Mouse (Mus musculus): ENCODE data around the gene Atp8b3. TPM values are rescaled to one million over a fixed set of nuclear protein-coding genes. Genes with fewer than 3 reads are reported as not detected.

Atp8b3 gene
- total RNA-seq (2015) (not detected in 2 replicates), total RNA-seq (2017) (not detected in 2 replicates)

DNA sequence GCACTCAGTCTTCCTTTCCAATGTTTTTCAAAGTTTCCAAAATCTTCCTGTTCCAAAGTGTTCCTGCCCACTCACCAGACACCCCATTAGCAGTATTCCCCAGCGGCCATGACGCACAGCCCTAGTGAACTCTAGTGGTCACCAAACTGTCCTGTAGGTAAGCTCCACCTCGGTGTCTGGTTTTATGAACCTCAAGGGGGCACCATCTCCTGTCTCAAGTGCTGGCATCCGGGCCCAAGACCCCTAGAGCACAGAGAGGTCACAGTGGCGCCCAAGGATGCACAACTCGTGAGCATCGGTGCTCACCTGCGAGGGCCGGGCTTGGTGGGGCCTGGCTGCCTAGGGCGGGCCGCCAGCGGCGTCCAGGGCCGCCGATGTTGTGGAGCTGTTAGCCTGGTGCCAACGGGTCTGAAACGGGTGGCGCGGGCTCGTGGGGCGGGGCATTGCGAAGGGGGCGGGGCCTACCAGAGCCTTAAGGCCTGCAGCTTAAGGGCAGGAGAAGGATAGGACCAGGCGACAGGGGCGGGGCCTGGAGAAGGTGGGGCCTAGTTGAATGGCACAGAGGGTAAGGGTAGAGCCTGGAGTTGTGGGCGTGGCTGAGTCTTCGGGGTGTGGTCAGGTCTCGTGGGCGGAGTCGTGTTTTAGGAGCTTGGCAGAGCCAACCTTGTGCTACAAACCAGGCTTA lies at the start of gene Atp8b3:
Gene Atp8b3 (minus strand): TSS at position 415 of the 685 bp plus-strand sequence.
- peak; percentile 92 for ATAC-seq (replicated peaks; ENCODE audit: poor library complexity)

DNA sequence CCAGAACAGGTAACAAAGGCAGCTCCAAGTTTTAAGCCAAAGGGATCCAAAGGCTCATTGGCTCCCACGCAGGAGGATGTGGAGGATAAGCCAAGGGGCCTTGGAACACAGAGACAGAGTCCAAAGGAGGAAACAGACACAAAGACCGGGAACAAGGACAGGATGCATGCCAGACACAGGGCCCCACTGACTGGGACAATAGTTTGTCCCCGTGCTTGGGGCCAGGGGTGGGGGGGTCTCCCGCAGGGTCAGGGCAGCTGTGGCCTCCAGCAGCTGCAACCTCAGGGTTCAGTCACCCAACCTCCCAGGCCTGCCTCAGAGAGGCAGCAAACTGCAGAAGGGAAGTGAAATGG lies 48.4 kb upstream of the Atp8b3 start:
- no peak for ATAC-seq (replicated peaks; ENCODE audit: poor library complexity)

DNA sequence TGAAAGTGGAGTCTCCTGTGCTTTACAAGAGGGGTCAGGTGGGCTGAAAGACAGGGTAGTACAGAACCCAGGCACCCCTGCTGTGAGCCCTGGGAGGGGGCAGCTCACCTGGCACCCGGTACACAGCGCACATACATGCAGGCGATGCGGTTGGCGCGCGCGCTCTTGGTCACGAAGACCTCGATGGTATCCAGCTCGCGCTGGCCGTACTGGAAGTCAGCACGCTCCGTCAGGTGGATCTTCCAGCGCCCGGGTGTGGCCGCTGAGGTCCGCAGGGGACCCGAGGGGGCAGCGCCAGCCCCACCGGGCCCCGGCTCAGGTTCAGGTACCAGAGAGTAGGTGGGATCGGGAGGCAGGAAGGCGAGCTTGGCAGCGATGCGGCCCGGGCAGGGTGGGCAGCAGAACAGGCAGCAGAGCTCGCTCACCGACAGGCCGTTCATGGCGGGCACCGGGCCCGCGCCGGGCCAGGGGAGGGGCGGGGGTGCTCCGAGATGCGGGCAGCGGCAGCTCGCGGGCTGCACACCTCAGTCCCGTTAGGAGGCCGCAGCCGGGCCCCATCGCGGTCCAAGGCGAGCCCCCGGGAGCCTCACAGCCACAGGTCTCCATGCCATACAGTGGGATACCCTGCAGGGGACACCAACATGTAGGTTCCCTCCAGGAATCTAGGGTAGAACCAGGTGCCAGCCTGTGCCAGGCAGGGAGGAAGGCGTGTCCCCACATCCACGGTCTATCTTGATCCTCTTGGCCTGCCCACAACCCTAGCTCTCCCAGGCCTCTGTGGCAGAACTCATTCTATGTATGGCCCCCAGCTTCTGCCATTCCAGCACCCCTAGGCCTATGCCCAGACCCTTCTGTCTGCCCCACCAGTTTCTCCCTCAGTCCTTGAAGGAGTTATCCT lies 47.7 kb upstream of the Atp8b3 start:
- ATAC-seq (replicated peaks; ENCODE audit: poor library complexity), result no peak

DNA sequence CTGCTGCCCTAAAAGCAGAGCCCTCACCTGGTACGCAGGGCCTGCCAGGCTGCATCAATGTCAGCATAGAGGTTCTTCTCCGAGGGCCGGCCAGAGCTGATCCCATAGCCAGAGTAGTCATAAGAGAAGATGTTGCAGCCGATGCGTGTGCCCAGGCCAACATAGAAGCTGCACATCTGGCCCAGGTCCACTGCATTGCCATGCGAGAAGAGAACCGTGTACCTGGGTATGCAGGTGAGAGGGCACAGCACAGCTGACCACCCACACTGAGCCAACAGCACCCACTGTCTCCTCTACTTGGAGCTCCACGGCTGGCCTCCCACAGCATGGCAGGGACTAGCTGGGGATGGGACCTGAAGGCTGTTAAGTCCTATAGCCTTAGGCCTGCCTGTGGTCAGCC lies 46.7 kb upstream of the Atp8b3 start:
- no peak for ATAC-seq (replicated peaks; ENCODE audit: poor library complexity)

DNA sequence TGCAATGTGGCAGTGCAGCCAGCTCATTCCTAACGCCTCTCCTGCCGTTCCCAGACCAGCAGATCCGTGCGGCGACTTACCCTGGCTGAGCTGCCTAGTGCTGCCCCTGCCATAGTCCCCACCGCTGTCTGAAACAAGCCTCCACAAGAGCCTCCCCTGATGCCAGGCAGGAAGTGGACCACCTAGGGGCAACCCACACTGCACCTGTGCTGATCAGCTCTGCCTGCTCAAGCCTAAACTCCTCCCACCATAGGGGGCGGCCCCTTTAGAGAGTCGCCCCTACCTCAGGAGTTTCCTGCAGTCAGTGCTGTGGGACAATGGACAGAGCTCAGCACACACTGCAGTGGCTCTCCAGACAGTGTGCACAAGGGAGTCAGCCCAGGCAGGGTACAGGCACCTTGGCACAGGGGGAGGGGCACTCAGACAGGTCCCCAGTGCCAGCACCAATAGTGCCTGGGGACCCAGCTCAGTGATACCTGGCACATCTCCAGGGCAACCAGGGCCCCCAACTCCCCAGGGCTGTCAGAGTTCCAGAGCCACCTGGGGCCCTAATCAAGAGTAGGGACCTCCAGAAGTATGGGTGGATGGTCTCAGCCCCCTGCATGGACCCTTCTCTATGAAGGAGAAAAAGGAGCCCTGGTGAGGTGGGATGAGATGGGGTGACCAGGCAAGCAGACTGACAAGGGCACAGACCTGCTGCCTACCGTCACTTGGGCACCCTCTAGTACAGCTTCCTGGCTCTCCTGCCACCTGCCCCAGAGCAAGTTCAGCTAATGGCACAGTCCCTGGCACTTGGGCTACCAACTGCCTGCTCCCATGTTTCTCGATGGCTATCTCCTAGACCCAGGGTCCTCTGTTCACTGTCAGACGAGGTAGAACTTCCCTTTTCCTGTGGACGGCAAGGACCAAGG lies 46.0 kb upstream of the Atp8b3 start:
- no peak for ATAC-seq (replicated peaks; ENCODE audit: poor library complexity)

DNA sequence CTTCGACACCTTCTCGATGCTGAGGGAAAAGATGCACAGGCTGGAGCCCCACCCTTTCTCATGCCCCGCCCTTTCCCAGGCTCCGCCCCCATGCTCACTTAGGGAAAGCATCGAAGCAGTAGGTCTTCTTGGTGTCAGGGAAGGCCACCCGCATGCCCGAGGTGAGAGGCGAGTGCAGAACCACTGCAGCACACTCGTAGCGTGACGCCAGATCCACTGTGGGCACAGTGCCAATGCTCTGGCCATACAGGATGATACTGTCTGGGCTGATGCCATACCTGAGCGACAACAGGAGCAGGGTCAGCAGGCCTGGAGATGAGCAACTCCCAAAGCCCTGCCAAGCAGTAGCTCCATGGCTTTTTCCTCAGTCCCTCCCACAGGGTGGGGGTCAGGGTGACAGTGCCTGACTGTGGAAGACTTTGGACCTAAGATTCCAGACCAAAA lies 45.1 kb upstream of the Atp8b3 start:
- no peak for ATAC-seq (replicated peaks; ENCODE audit: poor library complexity)

DNA sequence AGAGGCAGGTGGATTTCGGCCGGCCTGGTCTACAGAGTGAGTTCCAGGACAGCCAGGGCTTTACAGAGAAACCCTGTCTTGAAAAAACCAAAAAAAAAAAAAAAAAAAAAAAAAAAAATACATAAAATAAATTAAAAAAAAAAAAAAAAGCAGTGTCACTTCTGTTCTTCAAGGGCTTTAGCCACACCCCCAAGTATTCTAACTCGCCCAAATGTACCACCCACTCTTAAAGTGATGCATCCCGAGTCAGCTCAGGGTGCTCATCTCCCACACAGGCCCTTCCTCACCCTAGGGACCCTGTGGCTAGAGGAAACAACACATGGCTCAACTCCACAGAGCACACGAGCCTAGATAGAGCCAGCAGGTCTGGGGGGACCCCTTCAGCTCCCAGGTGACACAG lies 44.1 kb upstream of the Atp8b3 start:
- ATAC-seq (replicated peaks; ENCODE audit: poor library complexity), result no peak

DNA sequence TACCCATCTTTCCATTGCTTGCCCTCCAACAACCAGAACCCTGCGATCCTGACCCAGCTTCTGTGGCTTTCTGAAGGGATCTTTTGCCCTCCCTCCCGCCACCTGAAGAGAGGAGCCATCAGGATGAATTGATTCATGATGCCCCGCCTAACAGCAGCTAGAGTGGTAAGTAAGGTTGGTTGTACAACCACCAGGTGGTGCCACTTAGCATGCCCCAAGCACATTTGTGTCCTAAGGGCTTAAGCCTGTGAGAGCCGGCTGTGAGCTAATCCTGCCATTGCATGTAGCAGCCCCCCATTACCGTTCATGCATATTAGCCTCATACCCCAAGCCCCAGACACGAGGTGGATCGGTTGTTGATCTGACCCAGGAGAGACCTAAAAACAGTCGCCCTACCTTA lies 40.0 kb upstream of the Atp8b3 start:
- ATAC-seq (replicated peaks; ENCODE audit: poor library complexity), result peak; percentile 51

DNA sequence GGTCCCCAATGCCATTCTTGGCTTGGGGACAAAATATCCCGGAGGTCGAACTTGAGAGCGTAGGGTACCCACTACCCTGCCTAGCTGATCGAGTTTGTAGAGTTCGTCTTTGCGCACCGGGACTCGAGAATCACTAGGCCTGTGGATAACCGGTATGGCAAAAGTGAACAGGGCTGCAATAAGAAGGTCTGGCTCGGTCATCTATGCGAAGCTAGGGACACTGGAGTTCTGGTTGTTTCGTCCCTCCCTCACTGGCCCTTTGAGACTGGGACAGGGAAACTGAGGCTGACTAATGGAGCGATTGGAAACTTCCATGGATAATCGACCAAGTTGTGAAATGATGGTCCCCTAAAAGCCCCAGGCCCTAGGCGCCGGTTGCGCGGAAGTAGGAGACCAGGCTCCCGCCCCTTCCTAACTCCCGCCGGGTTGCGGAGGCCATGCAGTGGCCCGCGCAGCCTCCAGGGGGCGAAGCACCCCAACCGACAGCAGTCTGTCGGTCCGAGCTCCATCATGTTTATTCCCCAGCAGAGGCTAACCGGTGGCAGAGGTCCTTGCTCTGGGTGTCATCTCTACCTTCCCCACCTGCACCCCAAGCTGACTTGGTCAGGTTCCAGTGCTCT lies 39.3 kb upstream of the Atp8b3 start:
- peak; percentile 51 for ATAC-seq (replicated peaks; ENCODE audit: poor library complexity)

DNA sequence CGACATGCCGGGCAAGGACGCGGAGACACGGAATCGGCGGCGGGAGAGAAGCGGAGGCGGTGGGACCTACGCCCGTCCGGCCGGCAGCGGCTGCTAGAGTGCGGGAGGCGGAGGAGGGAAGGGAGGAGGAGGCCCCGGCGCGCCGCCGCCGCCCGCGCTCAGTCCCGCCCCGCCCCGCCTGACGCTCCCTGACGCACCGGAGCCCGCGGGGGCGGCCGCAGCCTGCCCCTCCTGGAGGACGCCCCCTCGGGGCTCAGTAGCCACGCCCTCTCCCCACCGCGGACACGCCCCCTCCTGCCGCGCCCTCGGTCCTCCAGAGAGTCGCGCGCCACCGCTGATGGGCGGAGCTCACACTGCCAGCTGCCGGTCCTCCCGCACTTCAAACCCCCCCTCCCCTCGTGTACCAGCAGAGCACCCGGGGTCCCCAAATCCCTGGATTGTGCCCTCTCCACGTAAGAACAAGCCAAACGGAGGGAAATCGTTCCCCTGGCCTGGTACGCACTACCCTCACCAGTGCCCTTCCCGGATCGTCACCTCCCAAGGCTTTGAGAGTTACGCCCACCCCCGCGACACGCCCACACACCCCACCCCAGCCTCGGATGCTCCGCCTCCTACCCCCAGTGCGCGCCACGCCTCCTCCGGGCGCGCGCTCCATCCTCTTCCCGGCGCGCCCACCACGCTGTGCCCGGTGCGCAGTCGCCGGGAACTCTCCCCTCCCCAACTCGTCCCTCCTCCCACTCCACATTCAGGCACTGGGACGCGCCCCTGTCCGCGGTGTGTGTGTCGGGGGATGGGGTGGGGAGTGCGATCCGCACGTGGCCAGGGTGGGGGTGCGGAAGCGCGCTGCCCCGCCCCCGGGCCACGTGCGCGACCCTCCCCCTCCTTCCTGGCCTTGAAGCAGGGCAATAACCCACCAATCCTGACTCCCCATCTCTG lies 38.5 kb upstream of the Atp8b3 start, which contains the start of gene Klf16:
Gene Klf16 (minus strand): TSS at position 127 of the 936 bp plus-strand sequence.
- ATAC-seq (replicated peaks; ENCODE audit: poor library complexity), result peak; percentile 68

DNA sequence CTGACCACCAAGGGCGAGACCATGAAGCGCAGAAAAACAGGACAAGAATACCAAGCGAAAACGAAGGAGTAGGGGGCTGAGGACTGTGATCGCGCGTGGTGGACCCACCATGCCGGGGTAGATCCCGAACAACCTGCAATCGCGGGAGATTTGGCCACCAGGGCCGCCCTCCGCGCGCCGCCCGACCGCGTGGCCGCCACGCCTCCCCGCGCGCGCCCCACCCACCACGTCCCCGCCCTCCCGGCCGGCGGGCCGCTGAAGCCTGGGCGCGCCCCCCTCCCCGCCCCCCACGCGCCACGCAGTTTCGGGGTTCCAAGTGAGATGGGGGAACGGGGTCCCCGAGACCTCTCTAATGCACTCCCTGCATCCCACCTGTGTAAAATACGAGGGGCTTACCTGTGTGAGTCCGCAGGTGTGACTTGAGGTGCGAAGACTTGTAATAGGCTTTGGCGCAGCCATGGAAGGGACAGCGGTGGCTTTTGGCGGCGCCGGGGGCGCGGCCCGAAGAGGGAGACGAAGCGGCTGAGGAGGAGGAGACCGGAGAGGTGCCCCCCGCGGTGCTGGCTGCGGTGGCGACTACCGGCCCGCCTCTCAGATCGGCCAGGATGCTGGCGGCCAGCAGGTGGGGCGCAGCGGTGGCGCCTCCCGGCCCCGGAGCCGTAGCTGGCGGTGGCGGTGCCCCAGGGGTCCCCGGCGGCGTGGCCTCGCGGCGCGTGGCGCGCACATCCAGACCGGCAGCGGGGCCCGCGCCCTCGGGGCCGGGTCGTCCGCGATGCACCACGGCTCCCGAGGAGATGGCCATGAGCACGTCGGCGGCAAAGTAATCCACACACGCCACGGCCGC lies 37.6 kb upstream of the Atp8b3 start:
- ATAC-seq (replicated peaks; ENCODE audit: poor library complexity), result 0 out of 2 replicates have a peak, but pooled peaks have one; percentile 4

DNA sequence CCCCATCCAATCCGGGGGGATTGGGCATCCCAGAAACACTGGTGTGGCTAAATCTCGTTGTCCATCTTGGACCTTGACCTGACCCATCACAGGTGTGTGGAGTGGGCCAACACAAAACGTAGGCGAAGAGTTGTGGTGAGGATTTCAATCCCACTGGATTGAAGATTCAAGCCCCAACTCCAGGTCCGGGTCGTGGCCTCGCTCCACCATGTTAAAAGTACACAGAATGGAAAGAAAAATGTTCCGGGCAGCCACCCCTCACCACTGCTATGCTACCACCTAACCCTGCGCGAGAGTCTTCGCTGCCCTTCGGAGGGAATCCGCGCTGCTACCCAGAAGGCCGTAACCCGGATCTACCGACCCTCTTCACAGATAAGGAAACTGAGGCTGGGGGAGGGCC lies 37.0 kb upstream of the Atp8b3 start:
- ATAC-seq (replicated peaks; ENCODE audit: poor library complexity), result no peak

DNA sequence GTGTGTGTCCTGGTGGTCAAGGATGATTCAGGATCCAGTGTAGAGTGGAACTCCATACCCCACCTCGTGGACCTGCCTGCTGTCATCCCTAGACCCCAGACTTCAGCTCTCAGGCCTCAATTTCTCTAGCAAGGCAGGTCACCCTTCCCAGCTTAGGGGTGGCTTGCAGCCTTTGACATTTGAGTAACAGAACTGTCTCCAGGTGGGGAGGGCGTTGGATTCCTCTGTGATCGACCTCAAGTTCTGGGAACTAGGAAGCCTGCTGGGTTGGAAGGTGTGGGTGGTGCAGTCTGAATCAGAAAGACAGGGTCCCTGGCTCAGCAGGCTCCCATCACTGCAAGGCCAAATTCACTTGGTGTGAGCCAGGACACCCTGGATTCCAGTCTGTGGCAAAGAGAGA lies 36.0 kb upstream of the Atp8b3 start:
- ATAC-seq (replicated peaks; ENCODE audit: poor library complexity), result no peak

DNA sequence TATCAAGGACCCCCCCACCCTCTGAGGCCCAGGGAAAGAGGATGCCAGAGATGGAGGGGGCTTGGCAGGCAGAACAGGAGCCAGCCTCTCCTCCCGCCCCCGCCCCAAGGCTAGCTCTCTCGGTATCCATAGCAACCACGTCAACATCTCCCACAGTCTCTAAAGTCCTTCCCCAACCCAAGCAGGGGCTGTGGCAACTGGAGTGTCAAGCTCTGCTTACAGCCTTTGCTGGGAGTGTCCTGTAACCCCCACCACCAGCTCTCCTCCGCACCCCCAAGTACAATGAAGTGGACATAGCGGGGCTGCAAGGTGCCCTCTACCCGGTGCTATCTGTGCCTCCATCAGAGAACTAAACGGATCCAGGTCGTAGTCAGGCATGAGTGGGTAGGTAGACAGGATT lies 35.0 kb upstream of the Atp8b3 start:
- ATAC-seq (replicated peaks; ENCODE audit: poor library complexity), result no peak

DNA sequence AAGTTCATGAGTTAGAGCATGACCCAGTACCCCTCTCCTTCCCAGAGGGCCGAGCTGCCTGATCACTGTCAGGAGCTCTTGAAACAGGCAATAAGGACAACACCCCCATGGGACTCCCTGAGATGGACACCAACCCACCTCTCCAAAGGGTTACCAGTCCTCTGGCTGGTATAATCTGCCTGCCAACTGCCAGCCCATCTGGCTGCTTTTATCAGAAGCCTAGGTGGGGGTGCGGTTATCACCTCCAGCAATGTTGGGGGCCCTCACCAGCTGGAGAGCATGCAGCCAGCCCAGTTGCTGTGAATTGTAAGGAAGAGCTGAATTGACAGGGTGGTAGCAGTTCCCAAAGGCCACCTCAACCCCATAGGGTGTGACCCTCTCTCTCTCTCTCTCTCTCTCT lies 33.6 kb upstream of the Atp8b3 start:
- ATAC-seq (replicated peaks; ENCODE audit: poor library complexity), result peak; percentile 24

DNA sequence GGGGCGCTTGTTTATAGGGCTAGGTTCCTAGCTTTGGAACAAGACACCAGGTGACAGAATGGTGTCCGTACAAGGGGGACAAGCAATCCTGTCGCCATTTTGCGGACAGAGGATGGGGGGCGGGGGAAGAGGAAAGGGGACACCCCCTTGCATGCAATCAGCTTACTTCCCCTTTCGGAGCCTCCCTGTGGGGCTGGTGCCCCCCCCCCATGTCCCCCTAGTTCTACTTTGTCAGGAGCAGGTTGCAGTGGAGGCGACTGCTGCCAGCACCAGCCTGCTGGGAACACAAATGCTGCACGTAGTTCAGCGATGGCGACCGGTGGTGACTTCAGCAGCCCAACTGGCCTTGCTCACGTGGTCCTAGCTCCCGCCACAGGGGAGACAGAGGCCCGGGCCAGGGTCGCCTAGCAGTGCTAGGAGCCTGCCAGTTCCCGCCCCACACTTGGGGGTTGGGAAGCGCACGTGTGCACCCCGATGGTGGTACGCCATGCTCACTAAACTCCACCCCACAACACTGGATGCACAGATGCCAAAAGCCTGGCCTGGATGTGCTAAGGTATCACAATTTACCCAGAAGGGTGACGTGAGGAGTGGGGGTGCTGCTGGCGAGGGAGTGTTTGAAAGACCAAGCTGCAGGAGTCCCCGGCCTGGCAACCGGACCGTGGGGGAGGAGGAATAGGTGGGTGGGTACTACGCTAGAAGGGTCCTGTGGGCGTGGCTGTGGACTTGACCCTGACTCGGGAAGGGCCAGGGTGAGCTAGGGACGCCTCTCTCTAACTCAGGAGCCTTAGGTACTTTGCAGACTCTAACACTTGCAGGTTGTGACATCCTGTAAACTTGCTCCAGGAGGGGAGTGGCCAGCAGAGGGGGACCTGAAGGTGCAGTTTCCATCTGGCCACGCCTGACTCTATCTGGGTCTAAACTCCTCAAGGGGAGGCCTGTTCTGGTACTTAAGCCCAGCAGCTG lies 32.2 kb upstream of the Atp8b3 start:
- peak; percentile 19 for ATAC-seq (replicated peaks; ENCODE audit: poor library complexity)

DNA sequence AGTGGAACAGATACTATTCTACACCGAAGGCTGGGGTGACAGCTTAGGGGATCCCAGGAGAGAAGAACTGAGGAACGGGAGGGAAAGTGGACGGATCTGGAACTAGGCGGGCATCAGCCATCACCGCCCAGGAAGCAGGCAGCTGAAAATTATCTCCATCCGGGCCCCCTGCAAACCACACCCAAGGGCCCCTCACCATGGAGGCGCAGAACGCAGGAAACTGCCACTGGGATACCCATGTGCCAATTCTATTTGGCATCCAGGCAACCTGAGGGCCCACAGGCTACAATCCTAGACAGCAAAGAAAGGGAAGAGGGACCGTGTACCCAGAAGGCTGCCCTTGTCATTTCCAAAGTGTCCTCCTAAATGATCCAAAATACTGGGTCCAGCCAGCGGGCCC lies 31.5 kb upstream of the Atp8b3 start:
- no peak for ATAC-seq (replicated peaks; ENCODE audit: poor library complexity)
